Mouse (Mus musculus) thymus, postnatal 14 days (tissue): ENCODE results near the gene Acap1.
"Not testable (repeated sequence)": the region's sequence is repeated elsewhere in the genome, so short reads cannot be mapped to it uniquely, and the experiment has no call there.

Experiments
- DNase-seq: peaks from one replicate; pipeline ENCODE4 v3.0.0; 2021

The Acap1 gene

DNA sequence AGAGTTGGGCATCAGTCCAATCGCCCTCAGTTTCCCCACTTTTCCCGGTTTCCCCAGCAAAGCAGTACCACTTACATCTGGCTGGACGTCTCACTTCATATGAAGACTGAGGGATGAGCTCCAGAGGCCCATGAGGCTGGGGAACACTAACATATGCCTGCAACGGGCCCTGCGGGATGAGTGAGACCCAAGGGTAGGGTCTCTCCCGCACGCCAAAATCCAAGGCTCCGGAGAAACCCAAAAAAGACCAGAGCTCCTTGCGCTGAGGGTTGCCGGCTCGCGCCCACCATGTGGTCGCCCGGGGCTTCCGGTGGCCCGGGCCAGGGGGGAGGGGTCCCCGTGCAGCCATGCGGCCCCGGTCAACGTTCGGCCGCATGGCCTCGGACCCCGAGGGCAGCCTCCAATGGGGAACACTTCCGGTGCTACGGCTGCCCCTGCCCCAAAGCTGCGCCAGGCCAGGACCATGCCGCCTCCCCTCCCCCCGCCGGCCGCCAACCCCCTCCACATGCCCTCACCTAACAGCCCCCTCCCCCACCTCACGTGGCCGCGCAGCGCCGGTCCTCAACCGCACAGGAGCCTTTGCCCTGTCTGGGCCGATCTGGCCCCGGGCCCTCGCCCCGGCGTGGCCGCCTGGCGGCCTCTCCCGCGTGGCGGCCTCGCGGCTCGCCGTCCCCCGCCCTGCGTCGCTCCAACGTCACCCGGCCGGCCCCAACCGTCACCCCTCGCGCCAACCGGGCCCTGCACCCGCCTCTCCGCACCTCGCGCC, 25.1 kb upstream of the Acap1 start:
- no peak for DNase-seq

DNA sequence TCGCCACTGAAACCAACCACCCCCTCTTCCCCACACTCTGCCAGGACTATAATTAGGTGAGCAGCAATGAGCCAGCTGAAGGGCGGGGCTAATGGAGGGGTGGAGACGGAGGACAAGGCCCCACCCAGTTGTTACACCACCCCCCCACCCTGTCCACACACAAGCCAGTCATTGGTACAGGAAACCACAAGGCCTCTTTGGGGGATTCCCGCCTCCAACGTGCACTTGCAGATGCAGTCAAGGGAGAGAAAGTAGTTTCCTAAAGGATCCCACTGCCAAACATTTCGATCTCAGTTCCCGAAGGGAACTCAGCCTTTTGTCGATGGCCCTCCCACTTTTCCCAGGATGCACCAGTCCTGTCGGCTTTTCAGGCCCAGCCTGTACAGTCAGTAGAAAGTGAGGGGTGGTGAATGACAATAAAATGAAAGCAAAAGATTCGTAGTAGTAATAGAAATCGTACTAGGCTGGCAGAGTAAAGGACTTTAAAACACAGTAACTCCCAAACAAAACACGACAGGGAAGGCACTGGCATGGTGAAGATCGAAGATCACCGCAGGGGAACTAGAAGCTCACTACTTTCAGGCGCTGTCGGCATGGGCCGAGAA, 24.4 kb upstream of the Acap1 start:
- peak; percentile 68 for DNase-seq

GRCm38 (mm10) chr11:69919053-69919452, 23.7 kb upstream of the Acap1 start:
- no peak for DNase-seq

DNA sequence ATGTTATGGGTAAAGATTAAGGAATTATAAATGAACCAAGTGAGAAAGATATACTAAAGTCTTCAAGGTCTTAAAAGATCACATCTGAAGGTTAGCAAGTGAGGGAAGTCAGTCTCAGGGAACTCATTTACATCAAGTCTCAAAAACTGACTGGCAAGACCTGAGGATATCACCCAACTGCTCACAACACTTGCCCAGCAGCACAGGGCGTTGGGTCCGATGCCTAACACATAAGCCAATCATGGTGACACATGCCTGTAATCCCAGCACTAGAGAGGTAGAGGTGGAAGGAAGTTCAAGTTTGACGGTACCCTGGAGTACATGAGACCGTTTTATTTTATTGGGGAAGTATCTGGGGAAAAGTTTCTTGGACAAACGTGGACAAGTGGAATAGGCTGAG, 22.8 kb upstream of the Acap1 start:
- no peak for DNase-seq

GRCm38 (mm10) chr11:69917379-69917948, 22.1 kb upstream of the Acap1 start:
- DNase-seq, result no peak

DNA sequence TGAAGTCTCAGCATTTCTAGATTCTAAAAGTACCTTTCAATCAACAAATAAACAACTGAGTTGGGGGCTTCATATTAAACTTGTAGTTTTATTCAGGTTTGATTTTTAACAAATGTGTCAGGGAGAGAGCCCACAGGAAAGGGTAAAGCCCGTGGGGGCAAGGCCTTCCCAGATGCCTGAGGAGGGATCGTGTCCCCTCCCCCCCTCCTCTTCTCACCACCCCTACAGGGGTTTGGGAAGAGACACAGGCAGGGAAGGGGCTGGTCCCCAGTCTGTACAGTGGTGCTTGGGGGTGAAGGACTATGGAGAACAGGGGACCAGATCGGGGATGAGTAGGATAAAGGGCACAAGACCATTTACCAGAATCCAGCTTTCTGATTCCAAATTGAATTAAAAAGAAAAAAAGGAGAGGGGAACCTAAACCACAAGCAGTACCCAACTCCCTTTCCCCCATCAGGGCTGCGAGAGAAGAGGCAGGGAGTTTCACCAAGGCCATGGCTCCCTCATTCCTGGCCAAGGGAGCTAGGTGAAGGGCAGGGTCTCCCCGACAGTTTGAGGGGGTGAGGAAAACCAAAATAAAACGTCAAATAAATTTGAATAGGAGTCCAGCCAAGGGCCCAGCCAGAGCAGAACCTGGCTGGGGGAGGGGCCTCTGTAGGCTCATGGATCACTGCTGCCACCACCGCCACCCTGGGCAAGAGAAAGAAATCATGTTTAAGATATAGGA, 21.5 kb upstream of the Acap1 start:
- not testable (repeated sequence) for DNase-seq

- DNase-seq, result no peak
Measured at GRCm38 (mm10) chr11:69915667-69916627, 20.6 kb upstream of the Acap1 start.

GRCm38 (mm10) chr11:69914917-69915430, 19.6 kb upstream of the Acap1 start:
- DNase-seq, result no peak

DNA sequence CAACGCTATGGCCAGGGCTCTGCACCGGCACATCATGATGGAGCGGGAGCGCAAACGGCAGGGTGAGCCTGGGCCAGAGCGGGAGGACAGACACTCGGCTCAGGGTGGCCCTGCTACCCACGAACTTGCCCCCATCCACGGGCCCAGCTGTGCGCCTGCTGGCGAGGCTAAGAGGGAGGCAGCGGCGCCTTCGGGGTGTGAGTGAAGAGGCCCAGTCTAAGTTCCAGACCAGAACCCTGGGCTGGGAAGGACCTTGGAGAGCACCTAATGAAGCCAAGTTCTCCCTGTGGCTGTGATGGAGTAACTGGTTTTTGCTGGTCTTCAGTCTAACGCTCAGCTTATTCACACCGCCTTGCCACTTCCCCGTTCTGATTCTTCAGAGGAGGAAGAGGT, 19.0 kb upstream of the Acap1 start:
- no peak for DNase-seq

DNA sequence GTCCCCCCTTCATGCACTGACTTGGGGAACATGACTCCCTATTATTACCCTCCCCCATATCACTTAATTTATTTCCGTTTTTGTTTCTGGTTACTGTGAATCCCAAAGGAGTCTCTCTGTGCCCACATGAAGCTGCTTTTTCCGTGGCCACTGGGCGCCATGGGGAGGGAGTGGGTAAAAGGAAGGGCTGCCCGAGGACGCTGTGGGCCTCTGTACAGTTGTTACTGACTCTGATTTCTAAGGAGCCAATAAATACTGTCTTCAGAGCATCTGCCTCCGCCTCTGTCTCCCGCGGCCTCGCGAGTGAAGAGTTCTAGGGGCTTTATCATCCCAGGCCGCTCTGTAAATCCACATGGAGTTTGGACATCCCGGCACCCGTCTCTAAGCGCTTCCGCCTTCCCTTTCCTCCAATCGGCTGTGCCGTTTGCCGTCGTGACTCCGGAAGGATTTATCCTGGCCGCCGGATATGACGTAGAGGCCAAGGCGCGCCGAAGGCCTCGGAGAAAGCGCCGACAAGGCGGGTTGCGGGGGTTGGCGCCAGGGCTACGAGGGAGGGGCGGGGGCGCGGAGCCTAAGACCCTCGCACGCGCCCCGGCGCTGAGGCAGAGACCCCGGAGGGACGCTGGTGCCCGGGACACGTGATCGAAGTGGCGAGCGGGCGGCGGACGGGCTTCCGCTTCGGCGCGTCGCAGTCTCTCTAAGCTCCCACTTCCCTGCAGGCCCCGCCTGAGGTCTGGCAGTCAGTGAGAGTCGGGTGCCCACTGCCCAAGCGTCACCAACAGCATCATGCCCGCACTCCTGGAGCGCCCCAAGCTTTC, 18.4 kb upstream of the Acap1 start, which contains the start of gene Gps2:
TSS of gene Gps2 (plus strand) at position 335 of the 818 bp plus-strand sequence.
- peak; percentile 92 for DNase-seq

DNA sequence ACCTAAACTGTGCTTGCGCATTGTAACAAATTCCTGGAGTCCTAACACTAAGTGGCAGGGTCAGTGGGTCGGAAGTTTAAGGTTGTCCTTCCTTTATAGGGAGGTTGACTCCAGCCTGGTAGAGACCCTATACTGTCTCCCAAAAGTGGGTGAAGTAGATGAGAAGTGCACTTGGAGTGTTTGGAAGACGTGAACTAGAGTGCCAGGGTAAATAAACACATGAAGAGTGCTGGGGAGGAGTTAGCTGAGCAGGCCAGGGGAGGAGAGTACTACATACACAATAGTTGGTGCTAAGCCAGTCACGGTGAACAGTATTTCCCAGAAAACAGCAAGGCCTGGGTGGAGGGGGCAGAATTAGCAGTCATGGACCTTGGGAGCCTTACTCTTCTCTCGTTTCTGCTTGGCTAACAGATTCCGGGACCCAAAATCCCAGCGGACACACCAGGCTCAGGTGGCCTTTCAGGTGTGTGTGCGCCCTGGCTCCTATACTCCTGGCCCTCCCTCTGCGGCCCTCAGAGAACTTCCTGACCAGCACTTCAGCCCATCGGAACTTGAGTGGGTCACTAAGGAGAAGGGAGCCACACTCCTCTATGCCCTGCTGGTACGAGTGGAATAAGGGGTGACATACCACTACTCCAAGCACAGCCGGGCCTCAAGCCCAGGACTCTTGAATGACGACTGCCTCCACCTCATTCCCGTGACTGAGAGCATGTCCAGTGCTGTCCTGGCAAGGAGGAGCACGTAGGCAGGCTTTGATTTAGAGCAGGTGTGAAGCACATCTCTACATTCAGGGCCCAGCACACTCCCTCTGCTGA, 17.6 kb upstream of the Acap1 start:
- DNase-seq, result no peak

DNA sequence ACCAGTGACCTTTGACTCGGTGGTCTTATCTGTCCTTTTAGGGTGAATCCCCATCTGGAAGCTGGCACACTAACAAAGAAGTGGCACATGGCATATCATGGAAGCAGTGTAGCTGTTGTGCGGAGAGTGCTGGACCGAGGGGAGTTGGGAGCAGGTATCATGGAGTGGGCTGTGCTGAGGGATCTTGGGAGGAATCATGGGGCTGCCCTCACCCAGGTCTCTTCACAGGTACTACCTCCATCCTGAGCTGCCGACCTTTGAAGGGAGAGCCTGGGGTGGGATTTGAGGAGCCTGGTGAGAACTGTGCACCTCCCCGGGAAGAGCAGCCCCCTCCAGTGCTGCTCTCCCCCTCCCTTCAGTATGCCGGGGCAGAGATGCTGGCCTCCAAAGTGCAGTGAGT, 16.4 kb upstream of the Acap1 start:
- DNase-seq, result no peak

- no peak for DNase-seq
Measured at GRCm38 (mm10) chr11:69910781-69911560, 15.6 kb upstream of the Acap1 start.

DNA sequence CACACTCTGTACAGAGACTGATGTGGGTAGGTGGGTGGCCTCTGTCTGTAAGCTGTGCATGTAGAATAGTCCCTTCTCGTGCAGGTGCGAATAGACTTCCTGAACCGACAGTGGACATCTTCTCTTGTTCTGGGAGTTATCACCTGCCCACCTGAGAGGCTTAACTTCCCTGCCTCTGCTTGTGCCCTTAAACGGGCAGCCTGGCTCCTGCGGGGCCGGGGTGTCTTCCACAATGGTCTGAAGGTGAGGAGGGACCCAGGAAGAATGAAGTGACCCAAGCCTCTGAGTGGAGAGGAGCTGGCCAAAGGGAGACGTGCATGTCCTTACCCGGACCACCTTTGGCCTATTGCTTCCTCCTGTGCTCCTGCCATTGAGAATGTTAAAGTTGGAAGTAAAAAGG, 14.8 kb upstream of the Acap1 start:
- no peak for DNase-seq

DNA sequence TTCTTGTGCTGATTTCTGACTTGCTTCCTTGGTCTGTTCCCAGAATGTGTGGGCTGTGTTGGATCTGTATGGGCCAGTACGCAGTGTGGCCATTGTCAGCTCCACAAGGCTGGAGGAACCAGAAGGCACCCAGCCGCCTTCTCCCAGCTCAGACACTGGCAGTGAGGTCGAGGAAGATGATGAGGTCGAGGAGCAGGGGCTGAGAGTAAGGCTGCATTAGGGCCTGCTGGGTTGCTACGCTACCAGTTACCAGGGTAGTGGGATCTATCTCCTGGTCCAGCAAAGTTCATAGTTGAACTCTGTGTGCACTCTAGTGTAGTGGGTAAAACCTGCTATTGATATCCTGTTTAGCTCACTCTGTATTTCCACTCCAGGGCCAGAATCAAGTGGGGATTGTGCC, 13.8 kb upstream of the Acap1 start:
- DNase-seq, result no peak

GRCm38 (mm10) chr11:69908645-69909044, 13.3 kb upstream of the Acap1 start:
- no peak for DNase-seq

DNA sequence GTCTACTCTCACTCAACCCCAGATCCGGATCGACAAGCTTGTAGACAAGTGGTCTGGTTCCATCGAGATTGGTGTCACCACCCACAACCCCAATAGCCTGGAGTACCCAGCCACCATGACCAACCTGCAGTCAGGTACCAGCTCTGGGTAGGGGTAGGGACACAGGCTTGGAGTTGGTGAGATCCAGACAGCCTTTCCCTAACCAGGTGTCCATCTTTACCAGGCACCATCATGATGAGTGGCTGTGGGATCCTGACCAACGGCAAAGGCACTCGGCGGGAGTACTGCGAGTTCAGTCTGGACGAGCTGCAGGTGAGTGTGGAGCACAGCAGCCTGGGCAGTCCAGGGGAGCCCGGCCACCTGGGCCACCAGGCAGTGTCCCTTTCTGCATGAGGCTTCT, 9.0 kb upstream of the Acap1 start:
- no peak for DNase-seq

GRCm38 (mm10) chr11:69902972-69903371, 7.6 kb upstream of the Acap1 start:
- DNase-seq, result no peak

DNA sequence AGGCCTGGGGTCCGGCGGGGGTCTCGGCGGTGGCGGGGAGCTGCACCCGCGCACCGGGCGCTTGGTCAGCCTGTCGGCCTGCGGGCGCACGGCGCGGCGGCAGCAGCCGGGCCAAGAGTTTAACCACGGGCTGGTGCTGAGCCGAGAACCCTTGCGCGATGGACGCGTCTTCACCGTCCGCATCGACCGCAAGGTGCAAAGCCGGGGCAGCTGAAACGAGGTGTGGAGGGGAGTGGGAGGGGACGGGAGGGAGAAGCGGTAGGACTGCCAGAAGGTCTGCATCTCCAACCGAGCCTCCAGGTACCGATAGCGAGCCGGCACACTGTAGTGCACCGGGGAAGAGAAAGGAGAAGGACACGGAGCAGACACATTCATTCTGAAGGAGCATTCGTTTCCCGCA, 6.7 kb upstream of the Acap1 start:
- no peak for DNase-seq
